Mouse (Mus musculus) granulocyte monocyte progenitor cell, adult 5-6 weeks (primary cell): ENCODE measurements at regions not wholly inside any gene's neighbourhood (a gene's known extent, or its start where the extent isn't known, plus 50 kb on each side); places are given as distances from the start of the nearest gene placed in this dataset.
A peak's percentile ranks its signal among the peaks of the same experiment; 100 is the strongest.

ENCODE experiments used
- ATAC-seq: replicated peaks from 2 replicates; pipeline ENCODE4 v1.8.0; 2016; ENCODE audit warnings: mild to moderate bottlenecking, moderate TSS enrichment, inconsistent platforms; ENCODE audit not compliant: poor library complexity, severe bottlenecking

- ATAC-seq = no peak
Measured at GRCm38 (mm10) chr1:69746575-69747290, 59.7 kb upstream of the Ikzf2 start.

GRCm38 (mm10) chr1:69752724-69753123 lies 65.7 kb upstream of the Ikzf2 start:
- peak; percentile 46; the same call in 1 of the 2 replicates for ATAC-seq

GRCm38 (mm10) chr1:69757702-69758101 lies 69.1 kb upstream of the Spag16 start:
- ATAC-seq = no peak

GRCm38 (mm10) chr1:69759544-69759943 lies 67.2 kb upstream of the Spag16 start:
- peak; percentile 95 for ATAC-seq

- ATAC-seq = no peak
Measured at GRCm38 (mm10) chr1:69768714-69769113, 58.1 kb upstream of the Spag16 start.

- peak; percentile 98 for ATAC-seq
Measured at GRCm38 (mm10) chr1:69770209-69770608, 56.6 kb upstream of the Spag16 start.

- ATAC-seq = no peak
Measured at GRCm38 (mm10) chr1:69771436-69771835, 55.3 kb upstream of the Spag16 start.

- peak; percentile 74 for ATAC-seq
Measured at GRCm38 (mm10) chr1:69775589-69775988, 51.2 kb upstream of the Spag16 start.
